Mouse (Mus musculus) heart, adult 2 months (tissue): ENCODE measurements around the gene Cemip2.

ENCODE experiments used
- CTCF ChIP-seq: fragments of 200-600 bp; IDR thresholded peaks from 2 replicates; pipeline ENCODE4 v1.8.1; 2022; ENCODE audit warnings: antibody characterized with exemption, mild to moderate bottlenecking, moderate library complexity
- EP300 ChIP-seq: fragments of 200-500 bp; IDR thresholded peaks from 2 replicates; pipeline ENCODE4 v1.6.1; 2011; ENCODE audit warnings: low read depth, low read length, control low read depth; ENCODE audit not compliant: insufficient read depth
- POLR2A ChIP-seq: fragments of 200-500 bp; IDR thresholded peaks from 2 replicates; pipeline ENCODE4 v1.6.1; 2011; ENCODE audit warnings: mild to moderate bottlenecking, low read depth, low read length, control low read depth; ENCODE audit not compliant: insufficient read depth

- no peak for TF ChIP-seq CTCF
- no peak for TF ChIP-seq POLR2A
- TF ChIP-seq EP300 = peak; percentile 58; the same call in 1 of the 2 replicates
These were observed 112.6 kb downstream of the Cemip2 start for GRCm38 (mm10) chr19:21890699-21891098.
